Mouse (Mus musculus) adrenal gland, postnatal 4 days (tissue): ENCODE results near the gene Ppard. TPM values are rescaled to one million over a fixed set of nuclear protein-coding genes. Genes with fewer than 3 reads are reported as not detected.
"Not testable (repeated sequence)": the region's sequence is repeated elsewhere in the genome, so short reads cannot be mapped to it uniquely, and the experiment has no call there.

Experiments
- DNase-seq, 2 experiments: peaks; one replicate each; pipeline ENCODE4 v3.0.0; 2021 to 2022; ENCODE audit warnings: low spot score in 2 of 2, mixed read lengths in 2 of 2
- total RNA-seq, 2 experiments: library from RNA; stranded (reverse); gene quantifications; 2 replicates each; pipeline ENCODE4 v1.2.3; 2021

Ppard gene
- total RNA-seq, 2 experiments from 2014 or later: 27.1 to 33.6 TPM

DNA sequence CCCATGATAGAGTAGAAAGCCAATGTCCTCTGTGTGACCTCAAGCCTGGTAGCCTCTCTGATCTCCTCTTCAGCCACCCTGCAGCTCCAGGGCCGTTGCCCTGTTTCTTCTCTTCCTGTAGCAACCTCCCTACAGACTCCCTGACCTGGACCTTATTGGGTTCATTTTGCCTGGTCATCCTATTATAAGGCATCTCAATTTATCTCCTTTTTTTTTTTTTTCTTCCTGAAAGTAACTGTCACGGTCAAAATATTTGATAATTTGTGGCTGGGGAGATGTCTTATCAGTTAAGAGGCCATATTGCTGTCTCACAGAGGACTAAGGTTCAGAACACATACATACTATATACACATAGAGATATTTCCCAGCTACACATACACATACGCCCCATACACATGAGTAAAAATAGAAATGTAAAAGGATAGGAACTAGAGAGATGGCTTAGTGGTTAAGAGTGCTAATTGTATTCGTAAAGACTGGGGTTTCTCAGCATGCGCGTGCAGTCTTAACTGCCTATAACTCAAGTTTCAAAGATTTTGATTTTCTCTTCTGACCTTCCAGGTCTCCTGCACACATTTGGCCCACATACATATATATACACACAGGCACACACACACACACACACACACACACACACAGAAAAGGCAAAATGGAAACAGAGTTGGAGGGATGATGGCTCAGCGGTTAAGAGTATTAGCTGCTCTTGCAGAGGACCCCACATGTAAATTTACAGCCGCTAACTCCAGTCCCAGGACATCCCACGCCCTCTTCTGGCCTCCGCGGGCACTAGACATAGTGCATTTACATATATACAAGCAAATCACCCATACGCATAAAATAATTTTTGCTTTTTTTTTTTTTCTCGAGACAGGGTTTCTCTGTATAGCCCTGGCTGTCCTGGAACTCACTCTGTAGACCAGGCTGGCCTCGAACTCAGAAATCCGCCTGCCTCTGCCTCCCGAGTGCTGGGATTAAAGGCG is 80.0 kb downstream of the Ppard start:
- no peak for DNase-seq

GRCm38 (mm10) chr17:28313212-28313879 is 80.8 kb downstream of the Ppard start, which contains the start of gene Fance:
TSS of gene Fance (plus strand) at chr17:28313519.
- peak; percentile 77 to 89 for DNase-seq

DNA sequence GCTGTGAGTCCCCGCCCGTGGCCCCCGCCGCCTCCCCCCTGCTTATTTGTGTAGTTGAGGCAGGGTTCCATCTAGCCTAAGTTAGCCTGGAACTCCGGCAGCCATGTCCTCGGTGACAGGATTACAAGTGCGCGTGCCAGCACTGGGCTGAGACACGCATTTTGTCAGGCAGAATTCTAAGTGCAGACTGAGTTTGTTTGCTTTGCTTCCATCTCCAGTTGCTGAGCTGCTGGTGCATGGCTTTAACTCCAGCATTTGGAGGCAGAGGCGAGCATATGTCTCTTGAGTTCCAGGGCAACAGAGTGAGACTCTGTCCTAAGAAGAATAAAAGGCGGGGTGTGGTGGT is 81.4 kb downstream of the Ppard start:
- no peak for DNase-seq

GRCm38 (mm10) chr17:28315611-28316160 is 83.2 kb downstream of the Ppard start:
- no peak for DNase-seq

- DNase-seq: no peak
Measured at GRCm38 (mm10) chr17:28316476-28316875, 84.0 kb downstream of the Ppard start.

DNA sequence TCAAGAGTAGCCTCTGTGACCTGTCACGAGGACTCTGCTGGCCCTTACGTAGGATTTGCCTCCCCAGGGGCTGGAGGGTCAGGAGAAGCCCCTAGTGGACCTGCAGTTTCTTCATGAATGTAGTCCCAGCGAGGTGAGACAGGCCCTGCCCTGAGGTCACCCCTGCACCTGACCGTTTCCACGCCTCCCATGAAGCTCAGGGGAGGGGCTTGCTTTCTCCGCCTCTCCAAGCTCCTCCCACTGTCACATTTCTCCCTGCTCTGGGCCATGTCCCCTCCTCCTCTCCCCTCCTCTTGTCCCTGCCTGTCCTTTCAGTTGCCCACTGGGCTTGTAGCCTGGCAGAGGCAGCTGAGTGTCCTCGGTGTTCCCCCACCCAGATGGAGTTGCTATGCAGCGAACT is 84.6 kb downstream of the Ppard start:
- no peak for DNase-seq

DNA sequence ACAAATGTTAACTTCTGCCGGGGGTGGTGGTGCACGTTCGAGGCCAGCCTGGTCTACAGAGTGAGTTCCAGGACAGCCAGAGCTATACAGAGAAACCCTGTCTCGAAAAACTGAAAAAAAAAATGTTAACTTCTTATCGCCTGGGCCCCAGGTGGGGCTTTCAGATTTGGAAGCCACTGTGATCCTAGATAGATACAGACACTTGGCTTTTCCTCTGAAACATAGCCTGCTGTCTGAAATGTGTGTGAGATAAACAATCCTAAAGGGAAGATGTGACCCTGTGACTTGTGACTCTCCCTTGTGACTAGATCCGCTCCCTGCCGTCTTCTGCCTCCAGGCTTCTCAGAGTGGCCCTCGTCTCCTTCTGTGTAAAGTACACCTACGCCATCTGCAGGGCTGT is 85.2 kb downstream of the Ppard start:
- no peak for DNase-seq

GRCm38 (mm10) chr17:28321700-28322099 is 89.2 kb downstream of the Ppard start:
- no peak for DNase-seq

GRCm38 (mm10) chr17:28323786-28324185 is 91.3 kb downstream of the Ppard start:
- DNase-seq: no peak

- not testable (repeated sequence) for DNase-seq
Measured at GRCm38 (mm10) chr17:28324416-28324815, 91.9 kb downstream of the Ppard start.

GRCm38 (mm10) chr17:28325751-28326150 is 93.3 kb downstream of the Ppard start:
- DNase-seq: no peak

- no peak for DNase-seq
Measured at GRCm38 (mm10) chr17:28326951-28327350, 94.5 kb downstream of the Ppard start.

DNA sequence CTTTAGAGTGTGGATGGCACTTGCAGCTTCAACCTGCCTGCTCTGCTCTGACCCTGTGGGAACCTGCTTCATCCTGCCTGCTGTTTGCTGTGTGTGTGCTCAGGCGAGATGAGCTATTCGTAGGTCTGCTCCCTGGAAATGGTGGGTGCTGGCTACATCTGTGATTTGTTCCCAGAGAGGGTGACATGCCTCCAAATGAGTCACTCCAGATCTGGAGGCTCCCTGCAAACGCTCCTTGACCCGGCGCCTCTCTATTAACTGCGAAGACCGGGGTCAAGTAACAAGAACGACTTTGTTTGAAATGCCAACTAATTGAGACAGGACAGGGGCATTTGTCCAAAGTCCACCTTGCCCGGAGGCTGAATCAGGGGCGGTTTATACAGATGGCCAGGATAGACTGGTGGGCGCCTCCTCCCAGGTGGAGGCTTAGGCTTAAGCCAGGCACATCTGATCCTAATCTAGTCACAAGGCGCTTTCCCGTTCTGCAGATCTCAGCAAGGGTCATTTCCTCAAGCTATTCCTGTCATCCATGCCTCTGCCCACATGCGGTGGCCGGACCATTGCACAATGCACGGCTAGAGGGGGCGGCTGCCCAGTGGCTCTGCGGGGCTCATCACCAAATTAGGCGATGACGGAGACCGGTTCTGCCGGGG is 95.3 kb downstream of the Ppard start:
- DNase-seq: no peak

GRCm38 (mm10) chr17:28328366-28328928 is 95.9 kb downstream of the Ppard start, which contains the start of gene Rpl10a:
TSS of gene Rpl10a (plus strand) at chr17:28328471.
- peak; percentile 90 to 99 for DNase-seq

- peak in 1 of 2 experiments; percentile 35 for DNase-seq
Measured at GRCm38 (mm10) chr17:28328946-28329345, 96.4 kb downstream of the Ppard start.

- no peak for DNase-seq
Measured at GRCm38 (mm10) chr17:28329503-28330231, 97.2 kb downstream of the Ppard start.

DNA sequence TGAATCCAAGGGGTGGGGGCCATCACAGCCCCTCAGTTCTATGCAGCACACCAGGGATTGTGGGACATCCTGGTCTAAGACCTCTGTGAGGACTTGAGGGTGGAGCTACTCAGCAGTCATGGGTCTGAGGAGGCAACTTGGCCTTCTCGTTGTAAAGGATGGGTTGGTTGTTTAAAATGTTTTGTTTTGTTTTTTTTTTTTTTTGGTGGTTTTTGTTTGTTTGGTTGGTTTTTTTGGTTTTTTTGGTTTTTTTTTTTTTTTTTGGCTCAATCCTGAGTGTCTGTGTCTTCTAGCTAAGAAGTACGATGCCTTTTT is 97.7 kb downstream of the Ppard start:
- DNase-seq: no peak

DNA sequence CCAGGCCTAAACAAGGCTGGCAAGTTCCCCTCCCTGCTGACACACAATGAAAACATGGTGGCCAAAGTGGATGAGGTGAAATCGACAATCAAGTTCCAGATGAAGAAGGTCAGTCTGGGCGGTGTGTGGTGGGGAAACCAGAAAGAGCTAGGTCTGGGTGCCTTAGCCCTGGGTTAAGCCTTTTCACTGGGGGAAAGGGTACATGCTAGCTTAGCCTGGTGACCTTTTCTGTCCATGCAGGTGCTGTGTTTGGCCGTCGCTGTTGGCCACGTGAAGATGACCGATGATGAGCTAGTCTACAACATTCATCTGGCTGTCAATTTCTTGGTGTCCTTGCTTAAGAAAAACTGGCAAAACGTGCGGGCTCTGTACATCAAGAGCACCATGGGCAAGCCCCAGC is 98.1 kb downstream of the Ppard start:
- DNase-seq: not testable (repeated sequence)

DNA sequence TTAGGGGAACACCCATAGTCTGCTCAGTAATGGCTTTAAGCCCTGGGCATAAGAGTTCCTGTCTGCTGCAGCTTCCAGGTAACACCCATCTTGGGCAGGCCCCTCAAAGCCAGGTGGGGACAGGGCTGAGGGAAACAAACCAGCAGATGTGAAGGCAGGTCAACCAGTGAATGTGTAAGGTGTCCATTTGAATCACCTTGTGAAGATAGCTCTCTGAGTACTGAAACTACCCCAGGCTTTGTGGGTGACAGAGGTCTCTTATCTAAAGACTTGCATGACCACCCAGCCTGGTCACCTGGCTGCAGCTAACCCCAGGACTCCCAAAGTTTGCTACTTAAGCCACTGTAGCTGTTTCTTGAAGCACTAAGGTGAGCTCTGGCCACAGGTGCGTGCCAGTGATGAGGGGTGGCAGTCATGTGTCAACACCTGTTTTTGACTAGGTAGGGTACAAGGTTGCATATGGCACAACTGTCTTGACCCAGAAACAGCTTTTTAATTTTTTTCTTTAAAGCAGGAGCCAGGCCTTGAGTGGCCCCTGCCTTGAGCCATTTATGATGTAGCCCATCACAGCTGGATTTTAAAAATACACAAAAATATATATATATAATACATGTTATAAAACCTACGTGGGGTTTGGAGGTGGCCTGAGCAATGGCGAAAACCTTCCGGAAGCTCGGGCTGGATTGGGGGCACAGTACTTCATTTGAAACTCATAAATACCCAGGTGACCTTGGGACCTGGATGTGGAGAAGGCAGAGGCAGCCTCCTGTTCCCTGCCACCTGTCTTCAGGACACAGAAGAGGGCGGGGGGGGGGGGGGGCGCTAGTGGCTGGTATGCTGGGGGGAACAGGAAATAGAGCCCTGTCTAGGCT is 99.0 kb downstream of the Ppard start:
- no peak for DNase-seq
